Mouse (Mus musculus) heart, postnatal 0 days (tissue): ENCODE measurements around the gene Gm3317.
"Not testable (repeated sequence)": the region's sequence is repeated elsewhere in the genome, so short reads cannot be mapped to it uniquely, and the experiment has no call there.

Source experiments
- CTCF ChIP-seq: IDR thresholded peaks from 2 replicates; pipeline ENCODE4 v1.5.1; 2016; ENCODE audit warnings: antibody characterized with exemption, control low read depth, low read depth
- EP300 ChIP-seq: IDR thresholded peaks from 2 replicates; pipeline ENCODE4 v1.6.1; 2016; ENCODE audit warnings: antibody characterized with exemption, low read depth

- not testable (repeated sequence) for TF ChIP-seq CTCF, EP300
Observed at GRCm38 (mm10) chr14:5185493-5185892, 21.2 kb downstream of the Gm3317 start, which contains the start of gene Gm8271.
